Mouse (Mus musculus) C2C12 (cell line): Measurements from ENCODE around the gene Tulp2. TPM values are rescaled to one million over a fixed set of nuclear protein-coding genes. Genes with fewer than 3 reads are reported as not detected.
"Not testable (repeated sequence)": the region's sequence is repeated elsewhere in the genome, so short reads cannot be mapped to it uniquely, and the experiment has no call there.

Experiments used
- H3K27me3 ChIP-seq: one replicate; pipeline ENCODE4 v1.6.1; 2011; ENCODE audit not compliant: control insufficient read depth, insufficient read depth, insufficient read length
- H3K36me3 ChIP-seq: one replicate; pipeline ENCODE4 v1.6.1; 2011; ENCODE audit not compliant: control insufficient read depth, insufficient read depth
- H3K4me3 ChIP-seq: one replicate; pipeline ENCODE4 v1.5.1; 2011; ENCODE audit warnings: mild to moderate bottlenecking, control low read depth; ENCODE audit not compliant: poor library complexity, insufficient read depth, severe bottlenecking
- H3K79me2 ChIP-seq: one replicate; pipeline ENCODE4 v1.6.1; 2011; ENCODE audit not compliant: control insufficient read depth, insufficient read depth
- H3K79me3 ChIP-seq: one replicate; pipeline ENCODE4 v1.6.1; 2011; ENCODE audit warnings: low read depth, control low read depth
- H3ac ChIP-seq: one replicate; pipeline ENCODE3; 2011; ENCODE audit warnings: low read depth; ENCODE audit not compliant: control insufficient read depth, insufficient read length
- CEBPB ChIP-seq: IDR thresholded peaks from one replicate; pipeline ENCODE4 v1.6.1; 2011; ENCODE audit warnings: low read depth, mild to moderate bottlenecking, control low read depth, moderate library complexity
- CTCF ChIP-seq: IDR thresholded peaks from one replicate; pipeline ENCODE4 v1.5.1; 2011; ENCODE audit not compliant: control insufficient read depth, insufficient read depth, insufficient read length
- FOSL1 ChIP-seq: IDR thresholded peaks from one replicate; pipeline ENCODE4 v1.8.0; 2011; ENCODE audit warnings: mild to moderate bottlenecking, low read length; ENCODE audit not compliant: poor library complexity, insufficient read depth, severe bottlenecking
- MAX ChIP-seq: IDR thresholded peaks from one replicate; pipeline ENCODE4 v1.6.1; 2011; ENCODE audit warnings: mild to moderate bottlenecking, control low read depth
- MYOD1 ChIP-seq: IDR thresholded peaks from one replicate; pipeline ENCODE4 v1.6.1; 2011; ENCODE audit warnings: low read depth; ENCODE audit not compliant: control insufficient read depth, insufficient read length
- MYOG ChIP-seq: IDR thresholded peaks from one replicate; pipeline ENCODE4 v1.6.1; 2011; ENCODE audit not compliant: control insufficient read depth, insufficient read length; ENCODE audit errors: extremely low read depth
- USF1 ChIP-seq: IDR thresholded peaks from one replicate; pipeline ENCODE4 v1.6.1; 2011; ENCODE audit warnings: low read depth, mild to moderate bottlenecking, control low read depth, moderate library complexity
- polyA plus RNA-seq: library from polyadenylated mRNA; unstranded; fragments of >200 nt; fragmentation: generic; extraction: Trizol; gene quantifications from one replicate; pipeline ENCODE4 v1.2.1, GENCODE M21; 2012; ENCODE audit warnings: missing spikeins

The Tulp2 gene
- polyA plus RNA-seq, 1 experiment: not detected

DNA sequence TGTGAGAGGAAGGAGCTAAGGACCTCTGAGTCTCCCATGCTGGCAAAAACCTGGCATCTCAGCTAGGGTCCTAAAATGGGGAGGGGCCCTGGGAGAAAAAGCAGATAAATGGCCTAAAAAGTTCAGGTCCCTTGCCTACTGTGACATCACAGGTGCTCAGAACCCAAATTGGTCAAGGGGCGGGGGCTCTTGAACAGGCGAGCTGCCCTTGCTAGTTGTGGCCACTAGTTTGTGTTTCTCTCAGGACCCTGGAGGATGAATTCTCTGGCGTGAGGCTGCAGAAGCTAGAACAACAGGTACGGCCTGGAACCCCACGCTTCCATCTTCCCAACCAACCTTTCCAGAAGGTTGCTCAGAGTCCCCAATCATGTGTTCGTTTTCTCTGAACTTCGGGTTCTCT, 32.7 kb downstream of the Tulp2 start:
- TF ChIP-seq FOSL1 (no peak), USF1 (no peak), MYOD1 (no peak), MYOG (no peak), CTCF (no peak), CEBPB (no peak), MAX (no peak)
- Histone ChIP-seq H3K79me3 (no peaks in the 10 kb centered on the region), H3K27me3 (no peaks in the 10 kb centered on the region)

GRCm38 (mm10) chr7:45515436-45515835, 33.8 kb downstream of the Tulp2 start:
- Histone ChIP-seq H3K27me3 (no peaks in the 10 kb centered on the region), H3ac (no peak overlapping the region), H3K79me2 (no peaks in the 10 kb centered on the region), H3K36me3 (no peaks in the 10 kb centered on the region), H3K4me3 (no peak overlapping the region), H3K79me3 (no peaks in the 10 kb centered on the region)
- TF ChIP-seq CTCF (no peak), MYOG (no peak), MYOD1 (no peak), MAX (no peak), USF1 (no peak), FOSL1 (no peak), CEBPB (no peak)

More for the DNA sequence above, 32.7 kb downstream of the Tulp2 start:
- no peak overlapping the region for H3ac ChIP-seq
- no peaks in the 10 kb centered on the region for H3K36me3 ChIP-seq
- H3K4me3 ChIP-seq: no peak overlapping the region
- H3K79me2 ChIP-seq: no peaks in the 10 kb centered on the region

DNA sequence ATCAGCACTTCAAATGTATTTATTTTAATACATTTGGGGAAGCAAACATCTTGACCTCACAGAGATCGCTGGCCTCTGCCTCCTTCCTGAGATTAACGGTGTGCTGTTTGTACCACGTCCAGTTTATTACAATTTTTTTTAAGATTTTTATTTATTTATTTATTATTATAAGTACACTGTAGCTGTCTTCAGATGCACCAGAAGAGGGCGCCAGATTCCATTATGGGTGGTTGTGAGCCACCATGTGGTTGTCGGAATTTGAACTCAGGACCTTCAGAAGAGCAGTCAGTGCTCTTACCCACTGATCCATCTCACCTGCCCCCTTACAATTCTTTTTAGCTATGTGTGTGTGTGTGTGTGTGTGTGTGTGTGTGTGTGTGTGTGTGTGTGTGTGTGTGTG, 35.2 kb downstream of the Tulp2 start:
- not testable (repeated sequence) for H3ac ChIP-seq, H3K36me3 ChIP-seq, H3K27me3 ChIP-seq, H3K4me3 ChIP-seq, H3K79me2 ChIP-seq, H3K79me3 ChIP-seq

DNA sequence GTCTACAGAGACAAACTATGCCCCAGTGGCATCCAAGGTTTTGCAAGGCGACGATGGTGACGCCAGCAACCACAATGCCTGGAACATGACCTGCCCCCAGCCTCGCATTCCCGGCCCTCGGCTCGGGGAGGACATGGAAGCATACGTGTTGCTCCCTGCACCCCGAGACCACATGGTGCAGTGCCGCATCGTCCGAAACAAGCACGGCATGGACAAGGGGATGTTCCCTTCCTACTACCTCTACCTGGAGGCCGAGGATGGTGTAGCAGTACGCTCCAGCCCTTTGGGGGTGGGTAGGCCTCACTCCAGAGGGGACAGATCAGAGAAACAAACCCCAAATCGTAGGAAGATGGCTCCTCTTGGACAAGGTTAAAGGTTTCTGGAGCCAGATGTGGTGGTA, 36.9 kb downstream of the Tulp2 start:
- TF ChIP-seq MYOG (no peak), CEBPB (no peak)

DNA sequence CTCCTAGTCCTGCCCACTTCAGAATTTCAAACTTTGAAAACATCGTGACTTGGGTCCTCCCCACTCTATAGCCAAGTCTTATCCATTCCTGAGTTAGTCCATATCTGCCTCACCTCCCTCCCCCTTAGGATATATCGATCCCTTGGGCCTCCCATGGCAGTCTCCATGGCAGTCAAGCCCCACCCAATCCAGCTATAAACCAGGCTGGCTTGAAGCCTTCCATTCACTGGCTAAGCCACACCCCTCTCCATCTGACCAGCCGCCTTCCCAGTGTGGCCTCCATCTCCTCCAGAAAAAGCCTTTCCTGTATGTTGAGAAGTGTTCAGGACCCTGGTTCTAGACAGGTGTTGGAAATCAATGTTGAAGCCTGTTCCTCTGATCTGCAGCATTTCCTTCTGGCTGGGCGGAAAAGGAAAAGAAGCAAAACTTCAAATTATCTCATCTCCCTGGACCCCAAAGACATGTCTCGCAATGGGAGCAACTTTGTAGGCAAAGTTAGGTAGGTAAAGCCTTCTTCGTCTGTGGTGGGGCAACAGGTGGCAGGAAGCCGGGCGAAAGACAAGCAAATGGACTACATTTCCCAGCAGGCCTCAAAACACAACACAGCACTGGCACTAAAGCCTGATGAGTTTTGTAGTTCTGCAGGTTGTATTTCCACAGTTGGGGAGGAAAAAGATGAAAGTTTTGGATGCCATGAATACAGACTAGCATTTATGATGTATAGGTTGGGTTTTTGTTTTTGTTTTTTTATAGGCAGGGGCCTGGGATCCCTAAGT, 37.9 kb downstream of the Tulp2 start:
- Histone ChIP-seq H3ac (no peak overlapping the region), H3K36me3 (peaks cover 20% of the 10 kb centered on the region), H3K79me3 (peaks cover 2% of the 10 kb centered on the region), H3K4me3 (no peak overlapping the region), H3K79me2 (peaks cover 3% of the 10 kb centered on the region), H3K27me3 (no peaks in the 10 kb centered on the region)
- TF ChIP-seq MAX (no peak), CEBPB (no peak), MYOG (no peak), USF1 (no peak), FOSL1 (no peak), CTCF (no peak), MYOD1 (no peak)

More for the DNA sequence above, 36.9 kb downstream of the Tulp2 start:
- H3K4me3 ChIP-seq: no peak overlapping the region
- H3K27me3 ChIP-seq: no peaks in the 10 kb centered on the region
- H3K79me2 ChIP-seq: no peaks in the 10 kb centered on the region
- peaks cover 15% of the 10 kb centered on the region for H3K36me3 ChIP-seq
- no peaks in the 10 kb centered on the region for H3K79me3 ChIP-seq
- H3ac ChIP-seq: no peak overlapping the region

DNA sequence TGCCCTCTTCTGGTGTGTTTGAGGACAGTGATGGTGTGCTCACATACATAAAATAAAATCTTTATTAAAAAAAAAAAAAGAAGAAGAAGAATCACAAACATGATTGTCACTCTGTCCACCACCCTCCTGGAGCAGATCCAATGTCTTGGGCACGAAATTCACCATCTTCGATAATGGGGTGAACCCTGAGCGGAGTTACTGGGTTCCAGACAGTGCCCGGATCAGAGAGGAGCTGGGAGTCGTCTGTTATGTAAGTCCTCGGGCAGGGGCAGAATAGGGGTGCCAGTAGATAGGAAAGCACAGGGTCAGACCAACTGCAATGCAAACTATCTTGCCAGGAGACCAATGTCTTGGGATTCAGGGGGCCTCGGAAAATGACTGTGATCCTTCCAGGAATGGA, 38.9 kb downstream of the Tulp2 start:
- Histone ChIP-seq H3K4me3 (no peak overlapping the region), H3ac (no peak overlapping the region), H3K79me2 (peaks cover 14% of the 10 kb centered on the region), H3K27me3 (no peaks in the 10 kb centered on the region), H3K79me3 (peaks cover 13% of the 10 kb centered on the region), H3K36me3 (peaks cover 21% of the 10 kb centered on the region)
- TF ChIP-seq FOSL1 (no peak), MYOG (no peak), MYOD1 (no peak), USF1 (no peak)
